Mouse (Mus musculus): Measurements from ENCODE around the gene Nkapd1. TPM values are rescaled to one million over a fixed set of nuclear protein-coding genes. Genes with fewer than 3 reads are reported as not detected.
A peak's percentile ranks its signal among the peaks of the same experiment; 100 is the strongest.

Nkapd1 gene
- polyA plus RNA-seq, 2 experiments: 20.4 to 27.8 TPM

DNA sequence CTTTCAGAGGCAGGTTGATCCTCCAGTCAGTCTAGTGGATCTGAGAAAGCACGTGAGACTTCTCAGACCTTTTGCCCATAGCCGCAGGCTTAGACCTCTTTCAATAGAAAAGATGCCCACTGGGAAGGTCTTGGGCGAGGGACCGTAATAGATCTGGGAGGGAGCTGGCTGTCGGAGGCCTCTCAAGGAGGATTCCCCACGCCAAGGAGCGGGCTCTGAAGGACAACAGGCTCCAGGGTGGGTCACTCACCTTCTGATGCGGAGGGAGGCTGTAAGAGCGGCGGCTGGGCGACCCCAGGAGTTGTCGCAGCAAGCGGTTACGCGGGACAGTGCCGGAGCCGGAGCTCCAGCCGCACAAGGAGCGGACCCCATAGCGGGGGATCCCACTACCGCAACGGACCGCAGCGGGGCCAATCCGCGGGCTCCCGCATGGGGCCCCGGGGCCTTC lies 41.7 kb upstream of the Nkapd1 start:
- TF ChIP-seq POLR2A (IDR thresholded peaks at IDR 0.05; ENCODE audit: borderline replicate concordance, extremely low read depth, insufficient read depth, insufficient read length): no peak
- H3K4me2 ChIP-seq (replicated peaks; ENCODE audit: low read depth, low read length, severe bottlenecking): peak overlapping the region; percentile 45
- H3K9ac ChIP-seq (ENCODE audit: low read depth, low read length, severe bottlenecking): peak overlapping the region; percentile 87
- no peak; the same call in 1 of the 2 replicates for ATAC-seq (ENCODE audit: low FRiP score, low read depth)
- peaks cover 25% of the 10 kb centered on the region for H3K36me3 ChIP-seq (ENCODE audit: control insufficient read depth, insufficient read depth, low read length)
- H3K4me3 ChIP-seq (replicated peaks; ENCODE audit: low read length): peak overlapping the region; percentile 96
- H3K27ac ChIP-seq (replicated peaks; ENCODE audit: low read depth, low read length): peak overlapping the region; percentile 85
- no peak for DNase-seq (ENCODE audit: low spot score)
- under 1% methylated on average over 27 of the region's 28 CpGs for WGBS
- no peaks in the 10 kb centered on the region for H3K9me3 ChIP-seq (ENCODE audit: control insufficient read depth, low read length)
- H3K4me1 ChIP-seq (ENCODE audit: control insufficient read depth, insufficient read depth, low read length): peaks cover 11% of the 10 kb centered on the region; the same call in 1 of the 2 replicates
- H3K27me3 ChIP-seq (ENCODE audit: control insufficient read depth, insufficient read depth, low read length): no peaks in the 10 kb centered on the region

DNA sequence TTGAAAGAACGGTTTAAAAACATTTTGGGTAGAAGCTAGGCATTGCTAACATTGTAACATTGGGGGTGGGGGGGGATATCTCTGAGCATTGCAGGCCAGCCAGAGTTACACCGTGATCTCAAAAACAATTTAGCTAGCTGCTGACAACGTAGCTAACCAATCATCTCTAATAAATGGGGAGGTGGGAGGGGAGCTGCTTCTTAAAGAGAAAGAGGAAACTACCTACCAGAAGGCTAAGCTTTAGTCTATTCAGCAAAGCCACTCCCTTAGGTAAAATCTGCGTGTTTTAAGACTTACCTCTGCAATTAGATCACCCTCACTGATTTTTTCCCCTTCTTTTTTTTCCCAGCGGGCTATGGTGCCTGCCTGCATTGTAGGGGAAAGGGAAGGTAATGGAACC lies 41.1 kb upstream of the Nkapd1 start:
- Histone ChIP-seq H3K9ac (ENCODE audit: low read depth, low read length, severe bottlenecking) (peak overlapping the region; percentile 87), H3K4me3 (replicated peaks; ENCODE audit: low read length) (peak overlapping the region; percentile 96), H3K27ac (replicated peaks; ENCODE audit: low read depth, low read length) (no peak overlapping the region), H3K4me1 (ENCODE audit: control insufficient read depth, insufficient read depth, low read length) (peaks cover 11% of the 10 kb centered on the region; the same call in 1 of the 2 replicates), H3K27me3 (ENCODE audit: control insufficient read depth, insufficient read depth, low read length) (no peaks in the 10 kb centered on the region), H3K4me2 (replicated peaks; ENCODE audit: low read depth, low read length, severe bottlenecking) (peak overlapping the region; percentile 45), H3K36me3 (ENCODE audit: control insufficient read depth, insufficient read depth, low read length) (peaks cover 25% of the 10 kb centered on the region), H3K9me3 (ENCODE audit: control insufficient read depth, low read length) (no peaks in the 10 kb centered on the region)
- TF ChIP-seq POLR2A (IDR thresholded peaks at IDR 0.05; ENCODE audit: borderline replicate concordance, extremely low read depth, insufficient read depth, insufficient read length): no peak
- ATAC-seq (ENCODE audit: low FRiP score, low read depth) (no peak), DNase-seq (ENCODE audit: low spot score) (no peak)
- 17% methylated on average over 5 of the region's 5 CpGs for WGBS

- Histone ChIP-seq H3K27me3 (ENCODE audit: control insufficient read depth, insufficient read depth, low read length) (no peaks in the 10 kb centered on the region), H3K27ac (replicated peaks; ENCODE audit: low read depth, low read length) (no peak overlapping the region), H3K4me3 (replicated peaks; ENCODE audit: low read length) (no peak overlapping the region), H3K4me1 (ENCODE audit: control insufficient read depth, insufficient read depth, low read length) (no peaks in the 10 kb centered on the region), H3K4me2 (replicated peaks; ENCODE audit: low read depth, low read length, severe bottlenecking) (no peak overlapping the region), H3K9me3 (ENCODE audit: control insufficient read depth, low read length) (no peaks in the 10 kb centered on the region), H3K9ac (ENCODE audit: low read depth, low read length, severe bottlenecking) (no peak overlapping the region), H3K36me3 (ENCODE audit: control insufficient read depth, insufficient read depth, low read length) (peaks cover 83% of the 10 kb centered on the region)
- no peak for DNase-seq (ENCODE audit: low spot score)
- no peak for TF ChIP-seq POLR2A (IDR thresholded peaks at IDR 0.05; ENCODE audit: borderline replicate concordance, extremely low read depth, insufficient read depth, insufficient read length)
- no peak for ATAC-seq (ENCODE audit: low FRiP score, low read depth)
- 94% methylated on average over 10 of the region's 10 CpGs for WGBS
These were observed 33.2 kb upstream of the Nkapd1 start for GRCm38 (mm10) chr9:50650503-50650902.

GRCm38 (mm10) chr9:50646826-50647370 lies 29.6 kb upstream of the Nkapd1 start:
- DNase-seq (ENCODE audit: low spot score) (no peak), ATAC-seq (ENCODE audit: low FRiP score, low read depth) (no peak)
- Histone ChIP-seq H3K4me3 (replicated peaks; ENCODE audit: low read length) (no peak overlapping the region), H3K4me1 (ENCODE audit: control insufficient read depth, insufficient read depth, low read length) (no peaks in the 10 kb centered on the region), H3K9me3 (ENCODE audit: control insufficient read depth, low read length) (no peaks in the 10 kb centered on the region), H3K27me3 (ENCODE audit: control insufficient read depth, insufficient read depth, low read length) (no peaks in the 10 kb centered on the region), H3K4me2 (replicated peaks; ENCODE audit: low read depth, low read length, severe bottlenecking) (no peak overlapping the region), H3K27ac (replicated peaks; ENCODE audit: low read depth, low read length) (no peak overlapping the region), H3K9ac (ENCODE audit: low read depth, low read length, severe bottlenecking) (no peak overlapping the region), H3K36me3 (ENCODE audit: control insufficient read depth, insufficient read depth, low read length) (peaks cover 90% of the 10 kb centered on the region)
- no peak for TF ChIP-seq POLR2A (IDR thresholded peaks at IDR 0.05; ENCODE audit: borderline replicate concordance, extremely low read depth, insufficient read depth, insufficient read length)
- WGBS: 82% methylated on average over 10 of the region's 10 CpGs

- no peaks in the 10 kb centered on the region for H3K4me1 ChIP-seq (ENCODE audit: control insufficient read depth, insufficient read depth, low read length)
- H3K36me3 ChIP-seq (ENCODE audit: control insufficient read depth, insufficient read depth, low read length): peaks cover 53% of the 10 kb centered on the region
These were observed 17.0 kb upstream of the Nkapd1 start for GRCm38 (mm10) chr9:50634270-50634669.

More at GRCm38 (mm10) chr9:50634270-50634669, 17.0 kb upstream of the Nkapd1 start:
- Histone ChIP-seq H3K9ac (ENCODE audit: low read depth, low read length, severe bottlenecking) (no peak overlapping the region), H3K27me3 (ENCODE audit: control insufficient read depth, insufficient read depth, low read length) (no peaks in the 10 kb centered on the region), H3K27ac (replicated peaks; ENCODE audit: low read depth, low read length) (no peak overlapping the region), H3K4me2 (replicated peaks; ENCODE audit: low read depth, low read length, severe bottlenecking) (no peak overlapping the region), H3K9me3 (ENCODE audit: control insufficient read depth, low read length) (no peaks in the 10 kb centered on the region), H3K4me3 (replicated peaks; ENCODE audit: low read length) (no peak overlapping the region)
- TF ChIP-seq POLR2A (IDR thresholded peaks at IDR 0.05; ENCODE audit: borderline replicate concordance, extremely low read depth, insufficient read depth, insufficient read length): no peak
- WGBS: 95% methylated on average over 11 of the region's 11 CpGs
- DNase-seq (ENCODE audit: low spot score): no peak
- no peak for ATAC-seq (ENCODE audit: low FRiP score, low read depth)

All from limb, embryonic 14.5 days (tissue).